Mouse (Mus musculus): ENCODE measurements around the gene Eif4a3.
"Not testable (repeated sequence)": the region's sequence is repeated elsewhere in the genome, so short reads cannot be mapped to it uniquely, and the experiment has no call there.

The Eif4a3 gene

DNA sequence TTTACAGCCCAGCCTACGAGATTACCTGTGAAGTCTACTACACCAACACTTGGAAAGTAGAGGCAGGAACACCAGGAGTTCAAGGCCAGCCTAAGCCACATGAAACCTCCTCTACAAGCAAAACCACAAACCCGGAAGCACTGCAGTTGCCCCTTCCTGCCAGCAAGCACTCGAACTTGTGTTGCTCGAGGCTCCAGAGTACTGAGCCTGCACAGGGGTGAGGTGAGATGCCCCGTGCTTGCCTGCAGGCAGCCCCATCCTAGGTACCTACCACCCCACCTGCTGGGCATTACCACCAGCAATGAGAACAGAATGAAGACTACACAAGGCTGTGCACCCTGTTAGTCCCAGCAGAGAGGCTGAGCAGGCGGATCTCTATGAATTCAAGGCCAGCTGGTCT, 1.9 kb downstream of the Eif4a3 start:
- no peak for DNase-seq

GRCm38 (mm10) chr11:119292861-119293260, 7.0 kb downstream of the Eif4a3 start:
- not testable (repeated sequence) for DNase-seq

DNA sequence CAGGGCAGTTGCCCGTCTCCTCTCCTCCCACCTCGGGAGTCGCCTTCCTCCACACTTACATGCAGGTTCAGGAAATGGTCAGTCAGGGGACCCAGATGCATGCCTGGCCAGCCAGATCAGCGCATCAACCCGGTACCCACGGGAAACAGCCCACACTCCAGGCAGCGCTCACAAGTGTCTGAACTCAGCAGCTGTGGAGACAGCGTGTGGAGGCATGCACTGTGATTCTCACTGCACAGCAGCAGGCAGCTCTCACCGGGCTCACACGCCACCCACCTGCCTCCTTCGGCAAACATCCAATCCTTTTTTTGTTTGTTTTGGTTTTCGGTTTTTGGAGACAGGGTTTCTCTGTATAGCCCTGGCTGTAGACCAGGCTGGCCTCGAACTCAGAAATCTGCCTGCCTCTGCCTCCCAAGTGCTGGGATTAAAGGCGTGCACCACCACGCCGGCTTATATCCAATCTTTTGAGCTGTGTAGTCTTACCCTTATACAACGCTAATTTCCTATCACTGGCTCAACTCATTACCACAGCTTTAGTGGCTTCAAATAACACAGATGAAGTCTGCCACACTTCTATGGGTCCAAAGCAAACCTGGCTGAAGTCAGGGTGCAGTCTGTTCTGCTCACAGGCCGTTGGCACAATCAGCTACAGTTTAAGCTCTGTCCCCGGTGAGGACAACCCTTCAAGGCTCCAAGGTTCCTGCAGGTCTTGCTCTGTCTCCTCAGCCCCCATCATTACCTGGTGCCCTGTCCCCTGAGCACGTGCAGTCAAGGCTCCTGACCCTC, 12.5 kb downstream of the Eif4a3 start:
- no peak for DNase-seq

DNA sequence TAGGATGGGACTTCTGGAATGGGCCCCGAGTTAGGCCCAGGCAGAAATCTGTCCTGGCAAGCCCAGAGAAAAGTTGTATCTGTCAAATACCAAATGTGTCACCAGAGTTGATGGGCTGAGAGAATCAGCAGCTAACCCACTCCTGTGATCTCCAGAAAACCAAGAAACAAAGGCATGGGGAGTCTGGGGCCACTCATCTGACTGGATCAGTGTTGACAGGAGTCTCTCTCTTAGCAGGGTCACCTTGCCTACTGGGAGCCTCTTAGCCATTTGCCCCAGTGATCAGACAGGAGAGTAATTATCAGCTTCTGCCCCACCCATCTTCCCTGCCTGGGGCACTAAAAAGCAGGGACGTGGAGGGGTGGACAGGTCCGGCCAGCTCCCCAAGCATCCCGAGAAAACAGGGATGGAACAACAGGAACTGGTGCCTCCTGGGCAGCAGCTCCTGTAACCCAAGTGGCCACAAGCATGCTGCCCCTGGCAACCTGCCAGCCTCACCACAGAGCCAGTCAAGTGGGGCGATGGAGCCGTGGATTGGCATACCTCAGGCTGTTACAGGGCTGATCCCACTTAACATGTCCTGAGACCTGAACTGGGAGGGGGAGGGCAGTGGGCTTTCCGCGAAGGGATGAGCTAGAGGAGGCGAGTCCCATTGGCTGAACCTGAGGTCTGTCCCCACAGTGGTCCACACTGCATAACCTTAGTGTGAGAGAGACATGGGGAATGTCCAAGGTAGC, 13.9 kb downstream of the Eif4a3 start:
- DNase-seq, result peak; percentile 51

- DNase-seq, result no peak
Observed at GRCm38 (mm10) chr11:119281030-119281429, 18.9 kb downstream of the Eif4a3 start.

- DNase-seq, result no peak
Observed at GRCm38 (mm10) chr11:119273186-119273930, 26.5 kb downstream of the Eif4a3 start.

DNA sequence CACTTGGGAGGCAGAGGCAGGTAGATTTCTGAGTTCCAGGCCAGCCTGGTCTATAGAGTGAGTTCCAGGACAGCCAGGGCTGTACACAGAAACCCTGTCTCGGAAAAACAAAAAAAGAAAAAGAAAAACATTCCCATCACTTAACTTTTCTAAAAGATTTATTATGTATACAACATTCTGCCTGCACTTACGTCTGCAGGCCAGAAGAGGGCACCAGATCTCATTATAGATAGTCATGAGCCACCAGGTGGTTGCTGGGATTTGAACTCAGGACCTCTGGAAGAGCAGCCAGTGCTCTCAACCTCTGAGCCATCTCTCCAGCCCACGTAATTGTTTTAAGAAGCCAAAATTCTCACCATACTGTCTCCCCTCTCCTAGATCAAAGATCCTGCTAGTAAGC, 27.4 kb downstream of the Eif4a3 start:
- not testable (repeated sequence) for DNase-seq

- DNase-seq, result no peak
Observed at GRCm38 (mm10) chr11:119268557-119269195, 31.2 kb downstream of the Eif4a3 start.

DNA sequence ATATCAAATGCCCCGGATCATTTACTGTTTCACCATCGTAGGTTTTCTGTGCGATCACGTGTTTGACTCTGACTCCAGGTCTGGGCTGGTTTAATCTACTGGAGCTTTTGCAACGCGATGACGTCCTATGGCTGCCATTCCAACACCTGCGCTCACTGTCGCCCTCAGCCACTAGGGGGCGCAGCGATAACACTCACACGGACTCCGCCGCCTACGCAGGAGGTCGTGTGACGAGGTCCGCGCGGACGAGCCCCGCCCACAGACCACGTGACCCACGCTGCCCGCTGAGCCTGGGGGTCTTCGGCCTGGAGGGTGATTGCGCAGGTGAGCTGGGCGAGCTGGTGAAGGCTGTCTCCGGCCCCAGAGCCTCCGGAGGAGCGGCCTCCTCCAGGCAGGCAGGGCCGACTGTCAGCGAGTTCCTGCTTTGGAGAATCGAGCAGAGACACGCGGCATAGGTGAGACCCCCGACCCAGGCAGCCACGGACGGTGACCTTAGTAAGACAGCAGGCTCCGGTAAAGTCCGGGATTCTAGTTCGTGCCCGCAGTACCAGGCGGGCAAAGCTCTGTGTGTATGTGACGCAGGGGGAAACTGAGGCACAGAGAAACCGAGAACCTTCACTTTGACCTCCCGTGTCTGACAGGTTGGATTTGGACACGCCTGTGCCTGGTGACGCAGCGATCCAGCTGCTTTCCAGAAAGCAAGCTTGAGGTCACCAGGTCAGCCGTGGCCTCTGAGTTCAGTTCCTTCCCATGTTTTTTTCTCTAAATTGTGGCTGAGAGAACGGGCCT, 31.9 kb downstream of the Eif4a3 start, which contains the start of gene Gaa:
TSS of gene Gaa (plus strand) at position 120 of the 789 bp plus-strand sequence.
- peak; percentile 95 for DNase-seq

- DNase-seq, result peak; percentile 80
Observed at GRCm38 (mm10) chr11:119267241-119267674, 32.6 kb downstream of the Eif4a3 start.

DNA sequence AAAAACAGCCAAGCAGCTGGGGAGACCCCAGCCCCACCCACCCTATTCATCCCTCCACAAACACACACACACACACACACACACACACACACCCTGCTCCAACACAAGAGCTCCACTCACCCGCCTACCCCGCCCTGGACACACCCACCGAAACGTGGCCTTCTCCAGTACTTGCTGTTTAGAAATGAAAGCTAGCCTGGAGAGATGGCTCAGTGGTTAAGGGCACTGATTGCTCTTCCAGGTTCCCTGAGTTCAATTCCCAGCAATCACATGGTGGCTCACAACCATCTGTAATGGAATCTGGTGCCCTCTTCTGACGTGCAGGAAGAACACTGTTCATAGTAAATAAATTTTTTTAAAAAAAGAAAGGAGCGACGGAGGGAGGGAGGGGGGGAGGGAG, 34.1 kb downstream of the Eif4a3 start:
- DNase-seq, result no peak

DNA sequence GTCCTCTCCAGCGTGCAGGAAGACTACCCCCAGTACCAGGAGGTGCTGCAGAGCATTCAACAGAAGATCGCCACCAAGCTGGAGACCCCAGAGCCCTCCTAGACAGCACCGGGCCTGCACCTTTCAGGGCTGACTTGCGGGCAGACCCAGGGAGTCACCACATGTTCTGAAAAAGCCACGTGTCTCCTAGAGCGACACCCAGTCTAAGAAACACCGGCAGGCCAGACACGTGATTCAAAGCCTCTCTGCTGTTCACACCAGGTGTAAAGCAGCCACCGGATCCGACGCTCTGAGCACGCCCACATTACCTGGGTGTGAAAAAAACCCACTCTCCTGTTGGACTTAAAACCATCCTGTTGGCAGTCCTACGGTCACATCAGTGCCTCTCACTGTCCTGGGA, 35.5 kb downstream of the Eif4a3 start:
- no peak for DNase-seq

DNA sequence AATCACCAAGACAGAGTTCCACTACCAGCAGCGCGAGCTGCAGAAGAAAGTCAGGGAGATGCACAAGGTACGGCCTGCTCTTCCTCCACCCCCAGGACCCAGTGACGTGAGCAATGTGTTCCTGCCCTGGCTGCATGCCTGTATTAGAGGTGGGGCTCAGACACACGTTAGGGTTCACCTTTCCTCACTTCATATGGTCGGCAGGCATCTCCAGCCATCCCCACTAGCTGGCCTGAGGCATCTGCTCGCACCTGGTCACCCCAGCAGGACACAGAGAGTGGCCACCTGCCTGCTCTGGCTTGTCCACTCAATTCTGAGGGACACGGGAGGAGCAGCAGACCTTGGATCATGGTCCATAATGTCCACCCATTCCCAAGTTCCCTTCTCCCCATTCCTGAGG, 39.9 kb downstream of the Eif4a3 start:
- DNase-seq, result no peak

DNA sequence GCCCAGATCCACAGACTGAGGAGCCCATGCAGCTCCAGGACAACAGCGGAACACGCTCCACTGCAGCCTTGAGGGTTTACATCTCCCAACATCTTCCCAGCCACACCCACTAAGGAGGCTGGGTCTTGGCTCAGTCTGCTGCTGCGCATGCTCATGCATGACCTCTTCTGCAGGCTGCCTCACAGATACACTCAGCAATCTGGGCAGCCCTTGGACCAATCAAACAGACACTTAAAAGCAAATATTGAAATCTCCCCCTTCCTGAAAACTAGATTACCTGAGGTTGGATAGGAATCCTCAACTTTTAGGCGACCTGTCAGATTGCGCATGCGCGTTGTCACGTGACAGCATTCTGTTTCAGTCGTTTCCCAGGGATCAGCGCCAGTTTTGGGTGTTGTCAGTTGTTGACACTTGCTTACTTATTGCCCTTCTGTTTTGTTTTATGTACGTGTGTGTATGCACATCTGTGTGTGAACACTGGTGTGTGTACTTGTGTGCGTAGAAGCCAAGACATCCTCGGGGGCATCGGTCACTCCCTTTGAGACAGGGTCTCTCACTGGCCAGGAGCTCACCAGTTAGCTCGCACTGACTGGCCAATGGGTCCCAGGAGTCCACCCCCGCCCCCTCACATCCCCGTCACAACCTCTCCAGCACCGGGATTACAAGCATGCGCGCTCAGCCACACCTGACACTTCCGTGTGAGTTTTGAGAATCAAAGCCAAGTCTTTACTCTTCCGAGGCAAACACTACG, 41.1 kb downstream of the Eif4a3 start:
- DNase-seq, result peak; percentile 84

DNA sequence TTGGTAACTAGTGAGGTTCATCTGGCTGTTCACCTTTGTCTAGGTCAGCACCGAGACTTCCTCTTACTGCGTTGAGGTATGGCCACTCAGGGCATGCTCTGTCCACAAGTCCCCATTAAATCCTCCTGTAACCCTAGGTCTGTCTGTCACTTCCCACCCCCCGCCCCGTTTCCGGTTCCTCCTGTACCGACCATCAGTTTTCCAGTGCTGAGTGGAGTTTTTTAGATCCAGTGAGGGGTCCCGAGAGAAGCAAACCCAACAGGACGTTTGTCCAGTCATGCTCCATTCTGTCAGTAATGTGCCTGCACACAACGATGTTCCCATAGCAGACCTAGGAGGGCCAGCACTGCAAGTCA, 41.7 kb downstream of the Eif4a3 start:
- no peak for DNase-seq

DNA sequence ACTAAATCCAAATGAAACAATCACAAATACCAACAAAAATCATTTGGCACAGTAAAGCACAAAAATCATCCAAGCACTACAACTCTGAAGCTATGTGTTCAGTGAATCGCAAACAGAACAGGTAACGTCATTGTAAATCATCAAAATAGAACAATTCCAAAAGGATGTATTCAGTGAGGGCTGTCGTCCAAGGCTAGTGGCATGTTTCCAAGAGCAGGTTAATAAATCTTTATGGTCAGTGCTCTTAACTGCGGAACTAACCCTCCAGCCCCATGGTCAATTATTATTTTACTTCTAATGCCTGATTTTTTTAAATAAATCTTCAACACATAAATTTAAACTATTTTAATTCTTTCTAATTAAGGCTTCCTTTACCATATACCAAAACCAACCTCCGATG, 43.3 kb downstream of the Eif4a3 start:
- peak; percentile 65 for DNase-seq

DNA sequence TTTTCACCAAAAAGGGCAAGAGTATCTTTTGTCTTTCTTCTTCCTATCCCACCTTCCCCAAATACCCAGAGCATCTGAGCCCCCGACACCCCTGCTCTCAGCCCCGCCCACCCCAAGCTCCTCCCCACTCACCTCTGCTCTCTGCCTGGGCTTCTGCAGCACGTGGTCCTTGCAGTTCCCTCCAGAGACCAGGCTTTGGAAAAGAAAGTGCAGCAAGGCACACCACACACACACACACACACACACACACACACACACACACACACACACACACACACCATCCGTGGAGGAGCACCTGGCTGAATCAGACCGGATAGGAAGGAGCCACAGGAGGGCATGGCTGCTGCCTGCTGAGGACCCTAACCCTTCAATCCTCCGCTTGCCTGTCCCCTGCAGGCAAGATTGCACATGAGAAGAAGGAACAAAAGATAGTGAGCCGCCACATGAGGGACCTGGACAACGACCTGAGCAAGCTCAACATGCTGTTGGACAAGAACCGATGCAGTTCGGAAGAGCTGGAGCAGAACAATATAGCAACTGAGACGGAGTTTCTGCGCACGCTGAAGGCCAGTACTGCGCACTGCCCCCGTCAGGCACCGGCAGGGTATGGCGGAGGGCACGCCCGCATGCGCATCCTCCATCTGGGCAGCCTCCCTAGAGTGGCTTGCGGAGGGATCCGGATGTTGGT, 46.9 kb downstream of the Eif4a3 start:
- no peak for DNase-seq

GRCm38 (mm10) chr11:119250998-119251397, 48.9 kb downstream of the Eif4a3 start:
- no peak for DNase-seq

GRCm38 (mm10) chr11:119249011-119249410, 50.9 kb downstream of the Eif4a3 start:
- DNase-seq, result peak; percentile 78

GRCm38 (mm10) chr11:119245543-119245942, 54.3 kb downstream of the Eif4a3 start:
- not testable (repeated sequence) for DNase-seq

DNA sequence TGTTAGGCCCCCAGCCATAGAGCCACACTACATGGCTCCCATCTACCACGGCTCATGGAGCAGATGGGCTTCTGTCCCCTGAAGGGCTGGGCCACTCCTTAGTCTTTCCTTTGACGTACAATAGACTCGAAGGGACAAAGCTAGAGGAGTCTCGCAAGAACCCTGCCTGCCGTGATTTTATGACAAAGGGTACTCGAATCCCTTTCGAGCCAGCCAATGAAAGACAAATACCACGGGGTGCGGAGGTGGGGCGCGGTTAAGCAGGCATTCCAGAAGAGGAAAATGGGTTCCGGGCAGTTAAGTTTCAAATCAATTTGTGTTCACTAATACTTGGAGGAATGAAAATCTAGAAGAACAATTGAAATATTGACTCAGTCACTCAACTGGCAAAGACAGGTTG, 60.4 kb downstream of the Eif4a3 start:
- no peak for DNase-seq
